Mouse (Mus musculus): ENCODE results near the gene Chrna4.

Chrna4 gene

DNA sequence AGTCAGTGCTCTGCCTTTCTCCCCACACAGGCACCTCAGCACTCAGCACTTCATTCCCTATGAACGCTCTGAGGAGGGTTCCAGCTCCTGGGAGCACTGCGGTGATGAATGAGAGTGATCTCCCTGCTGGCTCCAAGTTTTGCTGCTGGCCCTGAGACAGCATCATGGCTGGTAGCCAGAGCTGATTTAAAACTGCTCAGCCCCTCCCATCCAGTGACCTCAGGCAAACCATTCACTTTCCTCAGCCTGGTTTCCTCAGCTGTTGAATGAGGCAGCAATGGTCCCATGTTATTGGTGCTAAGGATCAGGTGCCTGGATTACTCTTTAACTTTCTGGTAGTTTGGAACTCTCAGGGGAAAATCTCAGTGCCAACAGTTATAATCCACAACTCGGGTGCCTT, at the start of gene Chrna4:
Gene Chrna4 (minus strand): TSS at position 110 of the 400 bp plus-strand sequence.
- no peak for DNase-seq (ENCODE audit: low spot score in 2 of 2)

DNA sequence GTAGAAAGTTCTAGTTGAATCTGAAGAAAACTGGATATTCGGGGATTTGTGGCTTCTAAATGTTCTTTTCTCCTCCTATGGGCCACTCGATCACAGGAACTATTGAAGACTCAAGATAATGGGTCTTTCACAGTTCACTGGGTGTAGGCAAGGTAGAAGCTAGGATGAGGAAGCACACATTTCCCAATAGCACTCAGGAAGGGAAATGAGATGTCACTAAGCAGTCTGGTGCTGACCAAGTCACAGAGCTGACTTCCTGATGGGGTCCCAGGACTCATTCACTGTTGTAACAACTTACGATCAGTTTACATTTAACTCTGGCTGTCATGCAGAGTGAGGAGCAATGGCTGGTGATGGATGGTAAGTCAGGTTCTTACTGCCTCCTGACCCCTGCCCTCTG, 46.8 kb upstream of the Chrna4 start:
- no peak for DNase-seq (ENCODE audit: low spot score in 2 of 2)

- no peak for DNase-seq (ENCODE audit: low spot score in 2 of 2)
Measured at GRCm38 (mm10) chr2:181084997-181085396, 41.7 kb upstream of the Chrna4 start.

DNA sequence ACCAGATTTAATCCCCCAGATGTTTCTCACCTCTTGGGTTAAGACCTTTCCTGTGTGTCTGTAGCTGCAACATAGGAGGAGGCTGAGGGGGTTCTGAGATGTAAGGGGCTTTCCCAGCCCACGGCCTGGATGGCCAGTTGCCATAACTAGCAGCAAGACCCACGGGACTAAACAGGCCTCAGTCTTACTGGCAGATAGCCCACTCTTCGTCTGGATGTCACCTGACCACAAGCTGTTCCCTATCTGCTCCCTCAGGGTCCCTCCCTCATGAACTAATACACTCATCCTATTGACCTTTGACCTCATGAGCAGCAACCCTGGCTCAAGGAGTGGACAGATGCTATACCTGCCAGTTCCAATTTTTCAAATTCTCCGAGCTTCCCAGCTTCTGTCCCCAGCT, 40.6 kb upstream of the Chrna4 start:
- no peak for DNase-seq (ENCODE audit: low spot score in 2 of 2)

DNA sequence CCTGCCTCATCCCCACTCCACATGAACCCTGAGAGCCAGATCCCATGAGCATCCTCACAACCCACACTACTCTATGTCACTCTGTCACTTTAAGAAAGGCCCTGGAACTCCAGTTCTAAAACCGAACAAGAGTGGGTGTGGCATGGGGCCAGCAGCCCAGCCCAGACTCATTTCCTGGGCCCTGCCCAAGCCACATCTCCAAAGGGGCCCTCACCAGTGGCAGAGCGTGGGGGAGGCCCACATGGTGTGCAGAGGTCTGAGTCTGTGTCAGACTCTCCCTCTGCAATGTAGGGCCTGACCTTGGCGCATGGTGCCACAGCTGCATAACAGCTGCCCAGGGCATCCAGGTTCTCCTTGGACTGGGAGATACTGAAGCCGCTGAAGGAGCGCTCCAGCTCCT, 37.5 kb upstream of the Chrna4 start:
- no peak for DNase-seq (ENCODE audit: low spot score in 2 of 2)

DNA sequence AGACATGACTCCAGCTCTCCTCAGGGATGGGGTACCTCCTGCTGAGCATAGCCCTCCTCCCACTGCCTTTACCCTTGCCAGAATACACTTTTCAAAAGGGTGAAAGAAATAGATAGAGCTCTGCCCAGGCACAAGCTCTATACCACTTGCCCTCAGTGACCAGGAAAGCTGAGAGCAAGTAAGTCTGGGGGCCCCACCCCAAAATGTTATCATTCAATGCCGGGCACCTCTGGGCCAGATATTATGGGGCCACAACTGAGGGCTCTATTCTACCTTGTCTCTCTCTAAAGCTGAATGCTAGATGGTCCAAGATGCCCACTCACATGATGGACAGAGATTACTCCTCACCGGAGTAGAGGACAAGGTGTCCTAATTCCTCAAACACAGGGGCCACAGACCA, 36.2 kb upstream of the Chrna4 start:
- no peak for DNase-seq (ENCODE audit: low spot score in 2 of 2)

DNA sequence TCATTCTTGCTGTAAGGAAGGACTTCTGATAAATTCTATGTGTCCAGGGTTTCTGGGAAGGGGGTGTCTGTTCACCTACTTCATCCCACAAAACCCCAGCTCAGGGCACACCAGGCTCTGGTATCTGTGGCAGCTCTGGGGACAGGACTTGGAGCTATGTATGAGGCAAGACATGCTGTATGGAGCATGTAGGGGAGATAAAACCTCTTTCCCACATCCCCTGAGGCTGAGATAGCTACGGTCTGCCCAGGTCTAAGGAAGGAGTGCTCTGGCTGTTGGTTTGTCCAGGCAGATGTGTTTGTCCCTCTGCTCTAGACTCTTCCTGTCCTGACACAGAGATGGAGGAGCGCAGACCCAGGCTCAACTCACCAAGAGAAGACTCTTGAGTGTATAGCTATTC, 35.6 kb upstream of the Chrna4 start:
- DNase-seq (ENCODE audit: low spot score in 2 of 2) = no peak

GRCm38 (mm10) chr2:181075501-181075900, 32.2 kb upstream of the Chrna4 start:
- DNase-seq (ENCODE audit: low spot score in 2 of 2) = no peak

- no peak for DNase-seq (ENCODE audit: low spot score in 2 of 2)
Measured at GRCm38 (mm10) chr2:181072403-181072714, 29.0 kb upstream of the Chrna4 start.

GRCm38 (mm10) chr2:181071706-181072402, 28.5 kb upstream of the Chrna4 start:
- peak; percentile 27 to 42 for DNase-seq (ENCODE audit: low spot score in 2 of 2)

DNA sequence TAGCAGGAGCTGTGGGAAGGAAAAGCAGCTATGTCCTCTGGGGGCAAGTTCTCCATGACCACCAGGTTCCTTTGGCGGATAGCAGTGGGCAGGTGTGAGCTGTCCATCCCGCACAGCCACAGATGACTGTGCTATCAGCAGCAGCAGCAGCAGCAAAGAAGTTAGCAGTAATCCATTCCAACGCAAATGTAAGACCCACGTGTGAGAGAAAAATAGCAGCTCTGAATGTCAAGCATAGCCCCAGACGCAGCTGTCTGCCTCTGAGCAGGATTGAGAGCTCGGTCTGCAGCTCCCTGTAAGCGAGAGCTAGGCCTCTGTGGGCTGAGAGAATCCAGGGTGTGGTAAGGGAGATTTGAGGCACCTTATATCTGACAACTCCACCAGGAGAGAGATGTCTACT, 26.8 kb upstream of the Chrna4 start:
- DNase-seq (ENCODE audit: low spot score in 2 of 2) = no peak

- no peak for DNase-seq (ENCODE audit: low spot score in 2 of 2)
Measured at GRCm38 (mm10) chr2:181068499-181068898, 25.2 kb upstream of the Chrna4 start.

DNA sequence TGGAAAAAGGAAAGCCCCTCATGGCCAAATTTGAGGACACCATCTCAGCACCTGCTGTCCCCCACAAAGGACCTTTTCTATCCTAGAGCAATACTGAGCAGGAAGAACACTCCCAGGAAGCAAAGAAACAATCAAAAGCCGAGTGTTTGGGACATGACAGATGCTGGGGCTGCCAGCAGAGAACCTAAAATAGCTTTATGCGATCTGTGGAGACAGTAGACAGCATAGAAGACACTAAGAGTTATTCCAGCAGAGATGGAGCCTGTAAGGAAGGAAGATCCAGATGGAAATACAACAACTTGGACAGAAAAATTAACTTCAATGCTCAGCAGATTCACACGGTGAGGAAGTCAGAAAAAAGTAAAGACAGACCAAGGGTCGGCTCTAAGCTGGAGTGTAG, 22.5 kb upstream of the Chrna4 start:
- DNase-seq (ENCODE audit: low spot score in 2 of 2) = no peak

GRCm38 (mm10) chr2:181060127-181060526, 16.8 kb upstream of the Chrna4 start:
- peak in 1 of 2 experiments; percentile 41 for DNase-seq (ENCODE audit: low spot score in 2 of 2)

DNA sequence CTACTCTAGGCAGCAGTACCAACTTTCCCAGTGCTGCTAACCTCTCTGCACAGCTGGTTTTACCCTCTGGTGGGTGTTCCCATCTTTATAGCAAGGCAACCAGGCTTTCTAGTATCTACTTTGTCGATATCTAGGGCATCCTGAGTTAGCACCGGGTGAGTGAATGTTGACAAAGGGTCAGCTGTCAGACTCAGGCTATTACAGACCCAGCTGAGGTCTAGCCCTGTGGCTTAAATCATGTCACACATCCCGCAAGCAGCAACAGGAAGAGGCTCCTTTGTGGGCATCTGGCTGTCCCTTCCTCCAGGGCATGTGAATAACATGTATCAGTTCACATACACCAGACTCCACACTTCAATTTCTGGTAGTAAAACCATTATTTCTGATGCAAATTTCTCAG, 14.8 kb upstream of the Chrna4 start:
- no peak for DNase-seq (ENCODE audit: low spot score in 2 of 2)

- DNase-seq (ENCODE audit: low spot score in 2 of 2) = no peak
Measured at GRCm38 (mm10) chr2:181057341-181057740, 14.0 kb upstream of the Chrna4 start.

GRCm38 (mm10) chr2:181052171-181052570, 8.8 kb upstream of the Chrna4 start:
- no peak for DNase-seq (ENCODE audit: low spot score in 2 of 2)

GRCm38 (mm10) chr2:181048986-181049385, 5.6 kb upstream of the Chrna4 start:
- no peak for DNase-seq (ENCODE audit: low spot score in 2 of 2)

DNA sequence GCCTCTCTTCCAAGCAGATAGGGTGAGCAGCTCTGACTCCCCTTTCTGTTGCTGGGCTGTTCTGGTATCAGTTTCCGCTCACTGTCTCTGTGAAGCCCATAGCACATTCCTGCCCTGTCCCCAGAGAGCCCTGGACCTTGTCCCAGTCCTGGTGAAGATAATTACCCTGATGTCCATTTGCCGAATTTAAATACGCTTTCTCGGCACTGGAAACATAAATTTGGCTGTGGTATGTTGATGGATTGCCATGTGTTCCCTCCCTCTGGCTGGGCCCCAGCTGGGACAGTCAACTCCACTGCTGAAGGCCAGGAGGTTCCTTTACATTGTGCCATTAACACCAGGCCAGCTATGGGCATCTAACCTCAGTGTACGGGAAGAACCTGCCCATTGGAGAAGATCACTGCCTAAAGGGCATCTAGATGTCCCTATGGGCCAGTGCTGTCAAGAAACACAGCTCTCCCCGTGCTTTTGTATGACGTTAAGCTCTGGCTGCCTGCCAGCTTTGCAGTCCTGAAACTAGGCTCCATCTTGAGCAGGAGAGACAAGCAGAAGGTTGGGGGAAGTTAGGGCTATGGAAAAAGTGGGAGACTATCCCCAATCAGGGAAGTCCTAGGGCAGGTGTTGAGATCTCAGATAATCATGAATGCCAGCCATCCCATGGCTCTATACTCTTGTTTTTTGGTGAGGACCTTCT, 5.1 kb upstream of the Chrna4 start:
- no peak for DNase-seq (ENCODE audit: low spot score in 2 of 2)

- no peak for DNase-seq (ENCODE audit: low spot score in 2 of 2)
Measured at GRCm38 (mm10) chr2:181044001-181044400, 655 bp upstream of the Chrna4 start.

DNA sequence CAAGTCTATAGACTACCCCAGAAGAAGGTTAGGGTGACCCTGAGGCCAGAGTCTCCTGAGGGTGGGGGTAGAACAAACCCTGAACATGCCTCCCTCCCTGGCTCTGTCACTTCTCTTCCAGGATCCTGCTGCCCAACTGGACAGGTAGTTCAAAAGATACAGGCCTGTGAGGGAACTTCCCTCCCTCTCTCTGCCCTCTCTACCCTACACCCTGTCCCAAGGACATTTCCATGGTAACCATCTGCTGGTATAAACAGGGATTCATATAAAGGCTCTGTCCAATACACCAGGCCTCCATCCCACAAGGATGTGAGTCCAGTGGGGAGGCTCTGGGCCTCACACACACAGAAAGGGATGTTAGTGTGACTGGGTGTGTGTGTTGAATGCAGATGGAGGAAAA, 970 bp downstream of the Chrna4 start:
- DNase-seq (ENCODE audit: low spot score in 2 of 2) = no peak

- DNase-seq (ENCODE audit: low spot score in 2 of 2) = no peak
Measured at GRCm38 (mm10) chr2:181041941-181042340, 1.4 kb downstream of the Chrna4 start.

DNA sequence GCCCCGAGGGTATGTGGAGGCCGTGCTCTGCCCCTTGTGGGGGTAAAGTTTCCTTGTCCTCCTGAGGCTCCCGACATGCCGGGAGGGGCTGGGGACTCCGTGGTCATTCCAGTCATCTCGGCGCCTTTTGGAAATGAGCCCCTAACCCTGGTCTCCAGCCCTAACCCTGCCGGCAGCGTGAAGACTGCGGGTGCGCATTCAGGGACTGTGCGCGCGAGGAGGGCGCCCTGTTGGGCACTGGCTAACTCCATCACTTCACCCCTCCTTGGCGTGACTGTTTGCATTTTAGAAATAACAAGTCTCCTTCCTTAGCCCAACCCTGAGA, 4.0 kb downstream of the Chrna4 start:
- DNase-seq (ENCODE audit: low spot score in 2 of 2) = no peak

Data from spleen, postnatal 14 days (tissue).